Mouse (Mus musculus) forebrain, embryonic 16.5 days (tissue): ENCODE results near the gene Pi4kb. TPM values are rescaled to one million over a fixed set of nuclear protein-coding genes. Genes with fewer than 3 reads are reported as not detected.

Experiments used
- ATAC-seq: fragments of 200-750 bp; cut with Nextera tagmentation; 2 replicates; pipeline ENCODE4 v1.8.0; 2017; ENCODE audit warnings: mild to moderate bottlenecking, moderate library complexity
- H3K27ac ChIP-seq: fragments of 300-500 bp; sonication (generic); 2 replicates; pipeline ENCODE4 v1.5.1; 2014; ENCODE audit warnings: low read length, control low read depth
- H3K27me3 ChIP-seq: fragments of 300-500 bp; sonication (generic); replicated peaks from 2 replicates; pipeline ENCODE4 v1.6.1; 2014; ENCODE audit warnings: low read length; ENCODE audit not compliant: control insufficient read depth, insufficient read depth
- H3K36me3 ChIP-seq: fragments of 300-500 bp; sonication (generic); 2 replicates; pipeline ENCODE4 v1.6.1; 2014; ENCODE audit not compliant: control insufficient read depth, insufficient read depth
- H3K4me1 ChIP-seq: fragments of 300-500 bp; sonication (generic); replicated peaks from 2 replicates; pipeline ENCODE4 v1.6.1; 2014; ENCODE audit warnings: low read length; ENCODE audit not compliant: control insufficient read depth, insufficient read depth
- H3K4me2 ChIP-seq: fragments of 300-500 bp; sonication (generic); 2 replicates; pipeline ENCODE4 v1.6.1; 2014; ENCODE audit warnings: mild to moderate bottlenecking, low read length, control low read depth
- H3K4me3 ChIP-seq: fragments of 300-500 bp; sonication (generic); replicated peaks from 2 replicates; pipeline ENCODE4 v1.5.1; 2014; ENCODE audit warnings: mild to moderate bottlenecking, low read length, control low read depth
- H3K9ac ChIP-seq: fragments of 300-500 bp; sonication (generic); replicated peaks from 2 replicates; pipeline ENCODE4 v1.6.1; 2014; ENCODE audit warnings: low read depth, low read length, control low read depth
- H3K9me3 ChIP-seq: fragments of 300-500 bp; sonication (generic); 2 replicates; pipeline ENCODE4 v1.6.1; 2016; ENCODE audit warnings: low read length; ENCODE audit not compliant: control insufficient read depth
- WGBS: fragments of 180-500 bp; shearing (Covaris S2); extraction: QIAGEN DNeasy Blood & Tissue Kit; methylation state at CpG from one replicate; pipeline ENCODE4 v1.1.7; 2014; 5-methylcytosine and 5-hydroxymethylcytosine counted together
- polyA plus RNA-seq: library from polyadenylated mRNA; unstranded; fragments of >200 nt; fragmentation: Nextera tagmentation; extraction: Ambion mirVana; gene quantifications from 2 replicates; pipeline ENCODE4 v1.2.1, GENCODE M21; 2015

Gene Pi4kb
- polyA plus RNA-seq, 1 experiment from 2014 or later, result 26.4 TPM

GRCm38 (mm10) chr3:94953384-94953763 is 21.2 kb upstream of the Pi4kb start:
- Histone ChIP-seq H3K9ac (peak overlapping the region; percentile 55), H3K9me3 (no peaks in the 10 kb centered on the region), H3K27ac (peak overlapping the region; percentile 95), H3K27me3 (no peaks in the 10 kb centered on the region), H3K4me1 (peaks cover 13% of the 10 kb centered on the region), H3K4me2 (peak overlapping the region; percentile 70), H3K36me3 (no peaks in the 10 kb centered on the region), H3K4me3 (peak overlapping the region; percentile 81)
- WGBS, result 10% methylated on average over 9 of the region's 9 CpGs
- ATAC-seq, result no peak; the same call in 1 of the 2 replicates

- peak within 1 kb of the TSS; percentile 86 for H3K9ac ChIP-seq
- peak within 1 kb of the TSS; percentile 81 for H3K4me3 ChIP-seq
- H3K27me3 ChIP-seq, result no peaks in the 10 kb centered on the region
- peak; percentile 98 for ATAC-seq
- H3K4me2 ChIP-seq, result peak within 1 kb of the TSS; percentile 70
- H3K4me1 ChIP-seq, result peaks cover 13% of the 10 kb centered on the region
- WGBS, result 0% methylated on average over 49 of the region's 50 CpGs
- H3K9me3 ChIP-seq, result no peaks in the 10 kb centered on the region
- H3K36me3 ChIP-seq, result no peaks in the 10 kb centered on the region
- H3K27ac ChIP-seq, result peak within 1 kb of the TSS; percentile 95
Observed at GRCm38 (mm10) chr3:94953764-94954616, 20.5 kb upstream of the Pi4kb start, which contains the start of gene Rfx5. Gene Rfx5, plus strand, starts transcription at chr3:94954075.

GRCm38 (mm10) chr3:94958295-94958694 is 16.2 kb upstream of the Pi4kb start:
- no peak overlapping the region for H3K4me2 ChIP-seq
- WGBS, result 93% methylated on average over 8 of the region's 8 CpGs
- H3K27me3 ChIP-seq, result no peaks in the 10 kb centered on the region
- ATAC-seq, result no peak
- no peak overlapping the region for H3K27ac ChIP-seq
- peaks cover 10% of the 10 kb centered on the region for H3K4me1 ChIP-seq
- no peaks in the 10 kb centered on the region for H3K36me3 ChIP-seq
- H3K4me3 ChIP-seq, result no peak overlapping the region
- no peak overlapping the region for H3K9ac ChIP-seq
- no peaks in the 10 kb centered on the region for H3K9me3 ChIP-seq

GRCm38 (mm10) chr3:94959871-94960270 is 14.7 kb upstream of the Pi4kb start:
- H3K4me3 ChIP-seq, result no peak overlapping the region
- H3K4me2 ChIP-seq, result no peak overlapping the region
- H3K27me3 ChIP-seq, result no peaks in the 10 kb centered on the region
- no peak overlapping the region for H3K9ac ChIP-seq
- H3K36me3 ChIP-seq, result no peaks in the 10 kb centered on the region
- peaks cover 4% of the 10 kb centered on the region for H3K4me1 ChIP-seq
- H3K9me3 ChIP-seq, result no peaks in the 10 kb centered on the region
- 49% methylated on average over 8 of the region's 8 CpGs for WGBS
- ATAC-seq, result no peak
- no peak overlapping the region for H3K27ac ChIP-seq

GRCm38 (mm10) chr3:94960322-94960721 is 14.2 kb upstream of the Pi4kb start:
- Histone ChIP-seq H3K4me1 (no peaks in the 10 kb centered on the region; the same call in 1 of the 2 replicates), H3K36me3 (no peaks in the 10 kb centered on the region), H3K4me2 (no peak overlapping the region), H3K9ac (no peak overlapping the region), H3K9me3 (no peaks in the 10 kb centered on the region), H3K27ac (no peak overlapping the region), H3K4me3 (no peak overlapping the region), H3K27me3 (no peaks in the 10 kb centered on the region)
- ATAC-seq, result no peak
- WGBS, result 47% methylated on average over 5 of the region's 5 CpGs

- Histone ChIP-seq H3K27me3 (no peaks in the 10 kb centered on the region), H3K27ac (no peak overlapping the region), H3K4me2 (no peak overlapping the region), H3K9me3 (no peaks in the 10 kb centered on the region), H3K36me3 (no peaks in the 10 kb centered on the region), H3K9ac (no peak overlapping the region), H3K4me1 (no peaks in the 10 kb centered on the region), H3K4me3 (no peak overlapping the region)
- 94% methylated on average over 1 of the region's 1 CpGs for WGBS
- no peak for ATAC-seq
Observed at GRCm38 (mm10) chr3:94964989-94965388, 9.5 kb upstream of the Pi4kb start.

GRCm38 (mm10) chr3:94965878-94966277 is 8.7 kb upstream of the Pi4kb start:
- no peak overlapping the region for H3K4me2 ChIP-seq
- WGBS, result 71% methylated on average over 1 of the region's 1 CpGs
- no peaks in the 10 kb centered on the region for H3K36me3 ChIP-seq

GRCm38 (mm10) chr3:94972552-94972951 is 2.0 kb upstream of the Pi4kb start:
- Histone ChIP-seq H3K9ac (no peak overlapping the region), H3K4me3 (no peak overlapping the region), H3K36me3 (no peaks in the 10 kb centered on the region), H3K4me1 (peaks cover 17% of the 10 kb centered on the region), H3K27ac (no peak overlapping the region), H3K4me2 (no peak overlapping the region), H3K9me3 (no peaks in the 10 kb centered on the region), H3K27me3 (no peaks in the 10 kb centered on the region)
- WGBS, result 87% methylated on average over 3 of the region's 3 CpGs
- no peak for ATAC-seq

More at GRCm38 (mm10) chr3:94965878-94966277, 8.7 kb upstream of the Pi4kb start:
- ATAC-seq, result no peak
- Histone ChIP-seq H3K27ac (no peak overlapping the region), H3K9me3 (no peaks in the 10 kb centered on the region), H3K9ac (no peak overlapping the region), H3K27me3 (no peaks in the 10 kb centered on the region), H3K4me1 (no peaks in the 10 kb centered on the region), H3K4me3 (no peak overlapping the region)

GRCm38 (mm10) chr3:94973620-94974019 is 911 bp upstream of the Pi4kb start:
- ATAC-seq, result no peak
- Histone ChIP-seq H3K4me3 (no peak overlapping the region), H3K9me3 (no peaks in the 10 kb centered on the region), H3K36me3 (no peaks in the 10 kb centered on the region), H3K27ac (no peak overlapping the region), H3K4me1 (peaks cover 17% of the 10 kb centered on the region), H3K4me2 (no peak overlapping the region), H3K27me3 (no peaks in the 10 kb centered on the region), H3K9ac (no peak overlapping the region)
- WGBS, result 87% methylated on average over 5 of the region's 5 CpGs
